9 mouse cellular contexts compared by ENCODE assay signal in the genomic region with DNA sequence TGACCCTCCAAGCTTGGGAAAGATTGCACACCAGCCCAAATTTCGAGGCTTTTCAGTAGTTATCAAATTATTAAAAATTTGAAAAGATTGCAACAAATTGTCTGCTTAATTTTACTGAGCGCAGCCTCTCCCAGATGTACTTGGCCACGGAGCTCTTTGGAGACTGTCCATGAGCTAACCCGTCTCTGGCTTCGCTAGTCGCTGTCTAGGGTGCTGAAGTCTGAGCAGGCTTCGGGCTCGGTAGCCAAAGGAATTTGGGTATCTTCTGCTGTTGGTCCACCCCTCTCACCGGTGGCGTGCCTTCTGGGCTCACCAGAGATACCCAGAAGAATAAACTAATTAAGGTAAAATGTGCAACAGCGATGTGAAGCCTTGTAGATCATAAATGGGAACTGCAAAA.
DNase-seq lines count a peak whose midpoint lies in the region; ATAC-seq and TF ChIP-seq lines count a peak whose summit lies in the region.
"Had no signal": no experiment of that assay in that cellular context is flagged by ENCODE, and none has a peak within 500 bp of the region (broad histone marks: within the 10 kb centered on the region; RNA-seq: fewer than 3 reads in every experiment).

No protein-coding gene starts in this region.

- peaks cover 2% of the 10 kb centered on the region; the same call in 1 of the 2 replicates for H3K27me3 ChIP-seq in hindbrain, embryonic 11.5 days (ENCODE audit: control insufficient read depth, insufficient read depth, low read length)
- no peaks in the 10 kb centered on the region; the same call in 1 of the 2 replicates for H3K27me3 ChIP-seq in hindbrain, embryonic 12.5 days
- H3K27me3 ChIP-seq in embryonic facial prominence, embryonic 14.5 days (replicated peaks; ENCODE audit: control insufficient read depth, insufficient read depth, low read length) = no peaks in the 10 kb centered on the region; the same call in 1 of the 2 replicates
- no peaks in the 10 kb centered on the region for H3K27me3 ChIP-seq in midbrain, postnatal 0 days (ENCODE audit: insufficient read depth, low read length)
- H3K27me3 ChIP-seq: neural tube, embryonic 13.5 days had no signal

- no peak overlapping the region for H3K9ac ChIP-seq in hindbrain, embryonic 11.5 days (ENCODE audit: low read depth, low read length)
- H3K9ac ChIP-seq in hindbrain, embryonic 12.5 days = no peak overlapping the region
- no peak overlapping the region for H3K9ac ChIP-seq in embryonic facial prominence, embryonic 14.5 days (ENCODE audit: low read depth, low read length)
- H3K9ac ChIP-seq in midbrain, postnatal 0 days (replicated peaks; ENCODE audit: low read length, poor library complexity, severe bottlenecking) = no peak overlapping the region
- H3K9ac ChIP-seq: neural tube, embryonic 13.5 days had no signal

- no peak overlapping the region for H3K4me3 ChIP-seq in hindbrain, embryonic 11.5 days (ENCODE audit: low read depth, low read length)
- H3K4me3 ChIP-seq in hindbrain, embryonic 12.5 days = no peak overlapping the region
- H3K4me3 ChIP-seq in embryonic facial prominence, embryonic 14.5 days (ENCODE audit: low read depth, low read length) = no peak overlapping the region
- no peak overlapping the region for H3K4me3 ChIP-seq in midbrain, postnatal 0 days (ENCODE audit: low read depth, low read length)
- H3K4me3 ChIP-seq: neural tube, embryonic 13.5 days had no signal

- no peak for TF ChIP-seq CTCF in midbrain, postnatal 0 days (IDR thresholded peaks at IDR 0.05)

- H3K4me2 ChIP-seq in hindbrain, embryonic 11.5 days (replicated peaks; ENCODE audit: low read depth, low read length) = no peak overlapping the region
- H3K4me2 ChIP-seq in hindbrain, embryonic 12.5 days (replicated peaks) = no peak overlapping the region
- H3K4me2 ChIP-seq in embryonic facial prominence, embryonic 14.5 days (ENCODE audit: low read depth, low read length) = no peak overlapping the region
- H3K4me2 ChIP-seq in midbrain, postnatal 0 days (ENCODE audit: low read depth, low read length, poor library complexity, severe bottlenecking) = no peak overlapping the region
- H3K4me2 ChIP-seq: neural tube, embryonic 13.5 days had no signal

- H3K4me1 ChIP-seq in hindbrain, embryonic 11.5 days (replicated peaks; ENCODE audit: control insufficient read depth, insufficient read depth, low read length) = no peaks in the 10 kb centered on the region
- peaks cover 9% of the 10 kb centered on the region; the same call in 1 of the 2 replicates for H3K4me1 ChIP-seq in hindbrain, embryonic 12.5 days
- H3K4me1 ChIP-seq in embryonic facial prominence, embryonic 14.5 days (ENCODE audit: control insufficient read depth, insufficient read depth, low read length) = no peaks in the 10 kb centered on the region
- H3K4me1 ChIP-seq in midbrain, postnatal 0 days (ENCODE audit: insufficient read depth, low read length) = no peaks in the 10 kb centered on the region

- no peaks in the 10 kb centered on the region for H3K36me3 ChIP-seq in hindbrain, embryonic 11.5 days (ENCODE audit: control insufficient read depth, insufficient read depth, low read length)
- H3K36me3 ChIP-seq in hindbrain, embryonic 12.5 days = no peaks in the 10 kb centered on the region
- no peaks in the 10 kb centered on the region for H3K36me3 ChIP-seq in embryonic facial prominence, embryonic 14.5 days (ENCODE audit: control insufficient read depth, insufficient read depth, low read length)
- H3K36me3 ChIP-seq in midbrain, postnatal 0 days (ENCODE audit: insufficient read depth, low read length) = no peaks in the 10 kb centered on the region
- H3K36me3 ChIP-seq: neural tube, embryonic 13.5 days had no signal

- WGBS in hindbrain, embryonic 11.5 days = 12% methylated on average over 11 of the region's 11 CpGs
- 9% methylated on average over 11 of the region's 11 CpGs for WGBS in hindbrain, embryonic 12.5 days
- WGBS in embryonic facial prominence, embryonic 14.5 days = 4% methylated on average over 11 of the region's 11 CpGs
- 26% methylated on average over 11 of the region's 11 CpGs for WGBS in midbrain, postnatal 0 days

- no peak for ATAC-seq in hindbrain, embryonic 11.5 days (ENCODE audit: low FRiP score)
- ATAC-seq in hindbrain, embryonic 12.5 days (ENCODE audit: low FRiP score) = no peak
- no peak for ATAC-seq in embryonic facial prominence, embryonic 14.5 days (ENCODE audit: low read depth)
- ATAC-seq in midbrain, postnatal 0 days (ENCODE audit: low FRiP score) = no peak

- DNase-seq in hindbrain, embryonic 11.5 days (ENCODE audit: low spot score) = peak; percentile 69
- DNase-seq in NIH3T3 (ENCODE audit: low read depth) = peak; percentile 91
- peak; percentile 89 for DNase-seq in embryonic facial prominence, embryonic 14.5 days (ENCODE audit: low spot score)
- peak; percentile 64 for DNase-seq in kidney, adult 9 months
- DNase-seq in midbrain, postnatal 0 days (ENCODE audit: low spot score) = peak; percentile 50
- no peak for DNase-seq in cerebellum, adult 9-11 months
- no peak for DNase-seq in layer of hippocampus, adult 18-20 months (ENCODE audit: low spot score in 2 of 2)

- no peak overlapping the region for H3K27ac ChIP-seq in hindbrain, embryonic 11.5 days (ENCODE audit: low read depth, low read length)
- H3K27ac ChIP-seq in hindbrain, embryonic 12.5 days = no peak overlapping the region
- H3K27ac ChIP-seq in embryonic facial prominence, embryonic 14.5 days (replicated peaks; ENCODE audit: low read depth, low read length) = no peak overlapping the region
- no peak overlapping the region for H3K27ac ChIP-seq in midbrain, postnatal 0 days (ENCODE audit: low read depth, low read length)
- H3K27ac ChIP-seq: neural tube, embryonic 13.5 days had no signal

- no peaks in the 10 kb centered on the region for H3K9me3 ChIP-seq in hindbrain, embryonic 11.5 days (ENCODE audit: control insufficient read depth, low read length)
- H3K9me3 ChIP-seq in hindbrain, embryonic 12.5 days (replicated peaks) = no peaks in the 10 kb centered on the region
- no peaks in the 10 kb centered on the region for H3K9me3 ChIP-seq in embryonic facial prominence, embryonic 14.5 days (ENCODE audit: control insufficient read depth, low read length)
- no peaks in the 10 kb centered on the region for H3K9me3 ChIP-seq in midbrain, postnatal 0 days (ENCODE audit: low read length)
- H3K9me3 ChIP-seq: neural tube, embryonic 13.5 days had no signal

Comparison
In these comparisons a context has a peak if more than half of its experiments do, and no peak if none do; other contexts are left out.
1. DNase-seq: peak in hindbrain, embryonic 11.5 days (single experiment), NIH3T3 (single experiment), embryonic facial prominence, embryonic 14.5 days (single experiment), kidney, adult 9 months (single experiment) and midbrain, postnatal 0 days (single experiment); none in cerebellum, adult 9-11 months (single experiment) and layer of hippocampus, adult 18-20 months (0 of 2).